In genomic region chr7:101871296-101871695, GRCm38 (mm10) we compare ENCODE assay signal across 15 mouse cellular contexts. TPM values are rescaled to one million over a fixed set of nuclear protein-coding genes. Genes with fewer than 3 reads are reported as not detected.
A peak's percentile ranks its signal among the peaks of the same experiment; 100 is the strongest.
DNase-seq lines count a peak whose midpoint lies in the region; ATAC-seq and TF ChIP-seq lines count a peak whose summit lies in the region.
"Had no signal": no experiment of that assay in that cellular context is flagged by ENCODE, and none has a peak within 500 bp of the region (broad histone marks: within the 10 kb centered on the region; RNA-seq: fewer than 3 reads in every experiment).

No protein-coding gene starts in this region.

- no peak for DNase-seq in heart, adult 11 months
- no peak for DNase-seq in testis, postnatal 10 days (ENCODE audit: low spot score)
- no peak for DNase-seq in forebrain, embryonic 10.5 days (ENCODE audit: extremely low spot score, low spot score)
- DNase-seq in spleen, postnatal 36 days (ENCODE audit: low spot score in 2 of 2) = no peak
- DNase-seq: cerebellum, adult 9-10 months; lung, adult 2 months; midbrain, embryonic 14.5 days; thymus, postnatal 25 days had no signal

- no peaks in the 10 kb centered on the region for H3K9me3 ChIP-seq in heart, embryonic 12.5 days (replicated peaks)
- H3K9me3 ChIP-seq in kidney, embryonic 16.5 days (ENCODE audit: low read length) = no peaks in the 10 kb centered on the region
- no peaks in the 10 kb centered on the region for H3K9me3 ChIP-seq in forebrain, embryonic 10.5 days
- no peaks in the 10 kb centered on the region for H3K9me3 ChIP-seq in forebrain, embryonic 13.5 days (replicated peaks)
- H3K9me3 ChIP-seq: embryonic facial prominence, embryonic 13.5 days; neural tube, embryonic 15.5 days had no signal

- H3K36me3 ChIP-seq in heart, embryonic 12.5 days = no peaks in the 10 kb centered on the region
- H3K36me3 ChIP-seq in testis, adult 2 months (ENCODE audit: control insufficient read depth, insufficient read depth, low read length) = no peaks in the 10 kb centered on the region
- H3K36me3 ChIP-seq in kidney, embryonic 16.5 days (ENCODE audit: insufficient read depth, low read length) = no peaks in the 10 kb centered on the region
- no peaks in the 10 kb centered on the region for H3K36me3 ChIP-seq in forebrain, embryonic 10.5 days (replicated peaks)
- no peaks in the 10 kb centered on the region for H3K36me3 ChIP-seq in forebrain, embryonic 13.5 days (ENCODE audit: poor library complexity, severe bottlenecking)
- H3K36me3 ChIP-seq: embryonic facial prominence, embryonic 13.5 days; neural tube, embryonic 15.5 days had no signal

- H3K9ac ChIP-seq in heart, embryonic 12.5 days = no peak overlapping the region
- H3K9ac ChIP-seq in kidney, embryonic 16.5 days (replicated peaks; ENCODE audit: low read length) = no peak overlapping the region
- H3K9ac ChIP-seq in forebrain, embryonic 13.5 days = no peak overlapping the region
- H3K9ac ChIP-seq: embryonic facial prominence, embryonic 13.5 days; neural tube, embryonic 15.5 days had no signal

- WGBS in heart, embryonic 12.5 days = 36% methylated on average over 3 of the region's 3 CpGs
- WGBS in kidney, embryonic 16.5 days = 77% methylated on average over 3 of the region's 3 CpGs
- 87% methylated on average over 3 of the region's 3 CpGs for whole genome bisulfite sequencing in forebrain, embryonic 10.5 days
- 93% methylated on average over 3 of the region's 3 CpGs for WGBS in forebrain, embryonic 13.5 days

- peaks cover 31% of the 10 kb centered on the region for H3K4me1 ChIP-seq in heart, embryonic 12.5 days (replicated peaks)
- H3K4me1 ChIP-seq in testis, adult 2 months (ENCODE audit: control insufficient read depth, insufficient read depth, low read length) = peaks cover 2% of the 10 kb centered on the region; the same call in 1 of the 2 replicates
- peaks cover 18% of the 10 kb centered on the region for H3K4me1 ChIP-seq in kidney, embryonic 16.5 days (ENCODE audit: insufficient read depth, low read length)
- peaks cover 26% of the 10 kb centered on the region for H3K4me1 ChIP-seq in forebrain, embryonic 10.5 days
- H3K4me1 ChIP-seq in forebrain, embryonic 13.5 days = 0 out of 2 replicates have a peak, but pooled peaks cover 2% of the 10 kb centered on the region
- H3K4me1 ChIP-seq: embryonic facial prominence, embryonic 13.5 days; neural tube, embryonic 15.5 days had no signal

- H3K4me2 ChIP-seq in heart, embryonic 12.5 days = no peak overlapping the region
- H3K4me2 ChIP-seq in kidney, embryonic 16.5 days (replicated peaks; ENCODE audit: low read depth, low read length) = no peak overlapping the region
- H3K4me2 ChIP-seq in forebrain, embryonic 13.5 days = no peak overlapping the region
- H3K4me2 ChIP-seq: embryonic facial prominence, embryonic 13.5 days; neural tube, embryonic 15.5 days had no signal

- H3K4me3 ChIP-seq in heart, embryonic 12.5 days = no peak overlapping the region
- H3K4me3 ChIP-seq in testis, adult 2 months (ENCODE audit: control insufficient read depth, low read depth, low read length) = no peak overlapping the region
- H3K4me3 ChIP-seq in kidney, embryonic 16.5 days (ENCODE audit: low read length) = no peak overlapping the region
- H3K4me3 ChIP-seq in forebrain, embryonic 10.5 days = no peak overlapping the region
- H3K4me3 ChIP-seq in forebrain, embryonic 13.5 days = no peak overlapping the region
- H3K4me3 ChIP-seq: embryonic facial prominence, embryonic 13.5 days; neural tube, embryonic 15.5 days had no signal

- no peaks in the 10 kb centered on the region for H3K27me3 ChIP-seq in heart, embryonic 12.5 days (replicated peaks)
- no peaks in the 10 kb centered on the region for H3K27me3 ChIP-seq in testis, adult 2 months (ENCODE audit: control insufficient read depth, insufficient read depth, low read length)
- H3K27me3 ChIP-seq in kidney, embryonic 16.5 days (ENCODE audit: insufficient read depth, low read length) = no peaks in the 10 kb centered on the region
- no peaks in the 10 kb centered on the region for H3K27me3 ChIP-seq in forebrain, embryonic 10.5 days (ENCODE audit: poor library complexity, severe bottlenecking)
- H3K27me3 ChIP-seq in forebrain, embryonic 13.5 days = no peaks in the 10 kb centered on the region
- H3K27me3 ChIP-seq: embryonic facial prominence, embryonic 13.5 days; neural tube, embryonic 15.5 days had no signal

- no peak for TF ChIP-seq POLR2A in testis, adult 2 months (IDR thresholded peaks at IDR 0.05; ENCODE audit: control insufficient read depth, low read depth, low read length)

- H3K27ac ChIP-seq in heart, embryonic 12.5 days (ENCODE audit: poor library complexity, severe bottlenecking) = peak overlapping the region; percentile 32
- H3K27ac ChIP-seq in testis, adult 2 months (ENCODE audit: control insufficient read depth, insufficient read depth, low read depth, low read length) = 0 out of 2 replicates have a peak overlapping the region, but pooled peaks have one; percentile 30
- peak overlapping the region; percentile 72 for H3K27ac ChIP-seq in kidney, embryonic 16.5 days (ENCODE audit: low read length)
- H3K27ac ChIP-seq in forebrain, embryonic 10.5 days = no peak overlapping the region
- no peak overlapping the region for H3K27ac ChIP-seq in forebrain, embryonic 13.5 days
- H3K27ac ChIP-seq: embryonic facial prominence, embryonic 13.5 days; neural tube, embryonic 15.5 days had no signal

- TF ChIP-seq CTCF in testis, adult 2 months (IDR thresholded peaks at IDR 0.05; ENCODE audit: control insufficient read depth, insufficient read depth, insufficient replicate concordance, low read depth, low read length) = no peak

- ATAC-seq in heart, embryonic 12.5 days (ENCODE audit: insufficient number of reproducible peaks, low FRiP score) = peak; percentile 70
- no peak for ATAC-seq in kidney, embryonic 16.5 days (ENCODE audit: low FRiP score, low TSS enrichment)
- ATAC-seq in forebrain, embryonic 13.5 days = no peak
- ATAC-seq: CD4-positive, CD25-positive, alpha-beta regulatory T cell, adult 4 months had no signal

RNA-seq across cellular contexts. Expression of gene Folr1, which starts 0.7 kb away (rescaled TPM):
- polyA plus RNA-seq in heart, embryonic 12.5 days (2016; fragmentation: Nextera tagmentation; extraction: Ambion mirVana) = 4.1 TPM in 2 replicates
- 25.5 and 28.5 TPM in 2 replicates for polyA plus RNA-seq in testis, adult 2 months (2012; rRNA removed)
- 82.5 and 98.0 TPM in 2 replicates for polyA plus RNA-seq in kidney, embryonic 16.5 days (2015; fragmentation: Nextera tagmentation; extraction: Ambion mirVana)
- 11.9 and 13.1 TPM in 2 replicates for polyA plus RNA-seq in forebrain, embryonic 10.5 days (2016; fragmentation: Nextera tagmentation; extraction: Ambion mirVana)
- 8.6 and 20.1 TPM in 2 replicates for polyA plus RNA-seq in forebrain, embryonic 13.5 days (2015; fragmentation: Nextera tagmentation; extraction: Ambion mirVana)
- polyA plus RNA-seq: CD4-positive, CD25-positive, alpha-beta regulatory T cell, adult 4 months had no signal

RNA-seq across cellular contexts. Expression of gene Anapc15, which starts 7.8 kb away (rescaled TPM):
- 58.0 and 61.0 TPM in 2 replicates for polyA plus RNA-seq in heart, embryonic 12.5 days (2016; fragmentation: Nextera tagmentation; extraction: Ambion mirVana)
- polyA plus RNA-seq in testis, adult 2 months (2012; rRNA removed) = 82.5 and 83.4 TPM in 2 replicates
- 76.3 and 77.8 TPM in 2 replicates for polyA plus RNA-seq in kidney, embryonic 16.5 days (2015; fragmentation: Nextera tagmentation; extraction: Ambion mirVana)
- polyA plus RNA-seq in forebrain, embryonic 10.5 days (2016; fragmentation: Nextera tagmentation; extraction: Ambion mirVana) = 122 and 127 TPM in 2 replicates
- polyA plus RNA-seq in forebrain, embryonic 13.5 days (2015; fragmentation: Nextera tagmentation; extraction: Ambion mirVana) = 95.4 and 106 TPM in 2 replicates

RNA-seq across cellular contexts. Expression of gene Folr2, which starts 14.3 kb away (rescaled TPM):
- polyA plus RNA-seq in heart, embryonic 12.5 days (2016; fragmentation: Nextera tagmentation; extraction: Ambion mirVana) = not detected in 2 replicates
- polyA plus RNA-seq in testis, adult 2 months (2012; rRNA removed) = 2.7 and 3.7 TPM in 2 replicates
- 1.3 and 1.9 TPM in 2 replicates for polyA plus RNA-seq in kidney, embryonic 16.5 days (2015; fragmentation: Nextera tagmentation; extraction: Ambion mirVana)
- polyA plus RNA-seq in forebrain, embryonic 10.5 days (2016; fragmentation: Nextera tagmentation; extraction: Ambion mirVana) = 0.47 and 0.68 TPM in 2 replicates
- 0.67 and 0.75 TPM in 2 replicates for polyA plus RNA-seq in forebrain, embryonic 13.5 days (2015; fragmentation: Nextera tagmentation; extraction: Ambion mirVana)
- polyA plus RNA-seq: CD4-positive, CD25-positive, alpha-beta regulatory T cell, adult 4 months had no signal

RNA-seq across cellular contexts. Expression of gene Inppl1, which starts 33.3 kb away (rescaled TPM):
- 44.8 and 56.8 TPM in 2 replicates for polyA plus RNA-seq in heart, embryonic 12.5 days (2016; fragmentation: Nextera tagmentation; extraction: Ambion mirVana)
- 27.7 and 37.2 TPM in 2 replicates for polyA plus RNA-seq in testis, adult 2 months (2012; rRNA removed)
- polyA plus RNA-seq in kidney, embryonic 16.5 days (2015; fragmentation: Nextera tagmentation; extraction: Ambion mirVana) = 44.2 and 55.6 TPM in 2 replicates
- polyA plus RNA-seq in forebrain, embryonic 10.5 days (2016; fragmentation: Nextera tagmentation; extraction: Ambion mirVana) = 45.8 and 46.2 TPM in 2 replicates
- polyA plus RNA-seq in forebrain, embryonic 13.5 days (2015; fragmentation: Nextera tagmentation; extraction: Ambion mirVana) = 23.9 and 31.8 TPM in 2 replicates

RNA-seq across cellular contexts. Expression of gene Lamtor1, which starts 34.4 kb away (rescaled TPM):
- polyA plus RNA-seq in heart, embryonic 12.5 days (2016; fragmentation: Nextera tagmentation; extraction: Ambion mirVana) = 128 and 131 TPM in 2 replicates
- polyA plus RNA-seq in testis, adult 2 months (2012; rRNA removed) = 52.2 and 53.8 TPM in 2 replicates
- 174 and 183 TPM in 2 replicates for polyA plus RNA-seq in kidney, embryonic 16.5 days (2015; fragmentation: Nextera tagmentation; extraction: Ambion mirVana)
- polyA plus RNA-seq in forebrain, embryonic 10.5 days (2016; fragmentation: Nextera tagmentation; extraction: Ambion mirVana) = 157 and 165 TPM in 2 replicates
- polyA plus RNA-seq in forebrain, embryonic 13.5 days (2015; fragmentation: Nextera tagmentation; extraction: Ambion mirVana) = 152 and 158 TPM in 2 replicates

Comparison
In these comparisons a context has a peak if more than half of its experiments do, and no peak if none do; other contexts are left out.
1. H3K27ac ChIP-seq: peak in heart, embryonic 12.5 days (single experiment), testis, adult 2 months (single experiment) and kidney, embryonic 16.5 days (single experiment); none in forebrain, embryonic 10.5 days (single experiment) and forebrain, embryonic 13.5 days (single experiment).